Mouse (Mus musculus): ENCODE data around the gene Olfr355. TPM values are rescaled to one million over a fixed set of nuclear protein-coding genes. Genes with fewer than 3 reads are reported as not detected.

Gene Olfr355
- not detected for total RNA-seq (2021)

DNA sequence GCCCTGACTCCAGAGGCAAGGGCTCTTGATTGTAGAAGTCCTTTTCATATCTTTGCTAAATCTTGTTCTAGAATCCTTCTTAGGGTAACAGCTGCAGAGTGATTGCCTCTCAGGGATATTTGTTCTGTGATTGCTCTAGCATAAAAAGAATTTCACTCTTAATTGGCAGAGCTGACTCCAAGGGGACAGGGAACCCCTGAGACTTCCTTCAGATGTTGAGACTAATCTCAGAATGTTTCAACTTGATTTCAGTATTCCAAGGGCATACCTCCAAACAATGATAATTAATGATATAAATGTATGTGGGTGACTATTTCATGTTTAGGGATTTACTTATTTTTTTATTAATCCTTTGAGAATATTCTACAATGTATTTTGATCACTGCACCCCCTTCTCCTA, at the start of gene Olfr355:
Gene Olfr355 (minus strand): TSS at position 101 of the 400 bp plus-strand sequence.
- no peak for DNase-seq
- intact Hi-C loops (cut with DNase I), result no loop called here

DNA sequence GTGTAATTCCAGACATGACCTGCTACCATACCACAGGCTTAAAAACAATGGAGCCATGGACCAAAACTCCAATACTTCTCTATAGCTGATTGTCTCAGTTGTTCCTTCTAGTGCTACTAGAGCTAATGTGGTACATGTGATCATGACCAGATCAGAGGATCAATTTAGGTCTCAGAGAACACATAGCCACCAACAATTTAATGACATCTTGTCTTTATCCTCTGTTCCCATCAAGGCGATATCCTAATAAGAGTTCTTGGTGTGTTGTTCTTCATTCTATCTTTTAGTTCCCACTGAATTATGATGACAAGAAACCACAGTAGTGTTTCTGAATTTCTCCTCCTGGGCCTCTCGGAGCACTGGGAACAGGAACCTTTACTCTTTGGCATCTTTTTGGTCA, 8.1 kb upstream of the Olfr355 start, which contains the start of gene Olfr356:
Gene Olfr356 (plus strand): TSS at position 301 of the 400 bp plus-strand sequence.
- intact Hi-C loops (cut with DNase I), result no loop called here
- no peak for DNase-seq

DNA sequence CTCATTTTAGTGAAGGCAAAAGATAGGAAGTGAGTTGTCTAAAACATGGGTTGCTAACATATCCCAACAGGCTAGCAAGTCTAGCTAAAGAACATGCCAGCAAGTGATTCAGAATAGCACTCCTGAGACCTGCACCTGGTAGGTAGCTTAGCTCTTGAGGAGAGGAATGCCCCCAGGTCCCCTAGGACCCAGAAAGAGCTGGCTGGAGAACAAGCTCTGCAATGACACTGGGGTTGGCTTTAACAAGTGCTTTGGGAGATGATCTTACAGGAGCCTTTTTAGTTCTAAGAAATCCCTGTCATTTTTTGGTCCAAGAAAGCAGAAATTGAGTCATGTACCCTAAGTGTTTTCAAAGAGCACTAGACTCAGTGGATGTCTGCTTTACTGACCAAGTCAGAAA, 23.3 kb downstream of the Olfr355 start, which contains the start of gene Olfr354:
Gene Olfr354 (plus strand): TSS at position 301 of the 400 bp plus-strand sequence.
- intact Hi-C loops (cut with DNase I), result no loop called here

DNA sequence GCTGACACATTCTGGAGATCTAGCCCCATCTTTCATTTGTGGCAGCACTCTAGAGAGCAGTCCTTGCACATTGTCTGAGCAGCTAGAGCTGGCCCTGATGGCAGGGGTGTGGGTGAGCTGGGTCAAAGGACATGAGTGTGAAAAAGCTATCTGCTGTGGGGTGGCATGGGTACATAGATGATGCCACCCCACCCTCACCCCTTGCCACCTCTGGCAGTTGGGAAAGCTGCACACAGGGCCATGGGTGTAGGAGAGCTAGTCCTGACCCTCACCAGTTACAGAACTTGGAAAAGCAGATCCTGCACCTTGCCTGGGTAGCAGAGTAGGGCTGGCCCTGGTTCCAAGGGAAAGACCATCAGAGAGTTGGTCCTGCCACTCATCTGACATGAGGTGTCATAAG, 31.6 kb downstream of the Olfr355 start:
- no peak for DNase-seq
- intact Hi-C loops (cut with DNase I), result no loop called here

More for the DNA sequence above, 23.3 kb downstream of the Olfr355 start, which contains the start of gene Olfr354:
- no peak for DNase-seq

- intact Hi-C loops (cut with DNase I), result no loop called here
- no peak for DNase-seq
Observed at GRCm38 (mm10) chr2:36892836-36893235, 35.9 kb downstream of the Olfr355 start, which contains the start of gene Olfr353. TSS of gene Olfr353 (minus strand) at chr2:36892936.

Other genes starting within 250 kb of the Olfr355 start
- not detected for gene Olfr346, start 243.1 kb downstream of the Olfr355 start, total RNA-seq (2021)
- gene Olfr347, start 197.0 kb downstream of the Olfr355 start, total RNA-seq (2021), result not detected
- not detected for gene Olfr348, start 144.6 kb downstream of the Olfr355 start, total RNA-seq (2021)
- gene Olfr50, start 138.4 kb downstream of the Olfr355 start, total RNA-seq (2021), result not detected
- not detected for gene Olfr3, start 111.9 kb downstream of the Olfr355 start, total RNA-seq (2021)
- gene Olfr350, start 82.6 kb downstream of the Olfr355 start, total RNA-seq (2021), result not detected
- gene Olfr351, start 66.2 kb downstream of the Olfr355 start, total RNA-seq (2021), result not detected
- gene Olfr352, start 60.4 kb downstream of the Olfr355 start, total RNA-seq (2021), result not detected
- gene Olfr353, start 36.0 kb downstream of the Olfr355 start, total RNA-seq (2021), result not detected
- not detected for gene Olfr354, start 23.2 kb downstream of the Olfr355 start, total RNA-seq (2021)
- not detected for gene Olfr356, start 8.2 kb upstream of the Olfr355 start, total RNA-seq (2021)
- not detected for gene Olfr357, start 64.9 kb upstream of the Olfr355 start, total RNA-seq (2021)
- gene Olfr358, start 80.4 kb upstream of the Olfr355 start, total RNA-seq (2021), result not detected
- not detected for gene Olfr360, start 136.8 kb upstream of the Olfr355 start, total RNA-seq (2021)
- gene Olfr361, start 160.4 kb upstream of the Olfr355 start, total RNA-seq (2021), result not detected
- not detected for gene Olfr362, start 189.0 kb upstream of the Olfr355 start, total RNA-seq (2021)
- gene Olfr364-ps1, start 210.4 kb upstream of the Olfr355 start, total RNA-seq (2021), result not detected

Measured in heart, postnatal 36 days (tissue).